Mouse (Mus musculus) large intestine, adult 2 months (tissue): ENCODE results near the gene Tm4sf19. TPM values are rescaled to one million over a fixed set of nuclear protein-coding genes. Genes with fewer than 3 reads are reported as not detected.

Experiments
- polyA plus RNA-seq: library from polyadenylated mRNA; depleted of rRNA; stranded (reverse); fragments of >200 nt; gene quantifications from 2 replicates; pipeline ENCODE4 v1.2.3, GENCODE M21; 2012; rRNA removed

The Tm4sf19 gene
- polyA plus RNA-seq, 1 experiment = 0.45 TPM

Other genes with a start within 250 kb of the Tm4sf19 start
- gene Nrros, start 234.9 kb upstream of the Tm4sf19 start, polyA plus RNA-seq = 9.0 and 10.8 TPM in 2 replicates
- not detected in 2 replicates for gene Bex6, start 220.7 kb upstream of the Tm4sf19 start, polyA plus RNA-seq
- 3.0 and 3.6 TPM in 2 replicates for gene Fbxo45, start 153.3 kb upstream of the Tm4sf19 start, polyA plus RNA-seq
- 3.7 and 3.9 TPM in 2 replicates for gene Wdr53, start 153.3 kb upstream of the Tm4sf19 start, polyA plus RNA-seq
- gene Smco1, start 129.0 kb upstream of the Tm4sf19 start, polyA plus RNA-seq = not detected in 2 replicates
- 4.5 and 7.6 TPM in 2 replicates for gene Rnf168, start 123.0 kb upstream of the Tm4sf19 start, polyA plus RNA-seq
- 2.1 and 10.0 TPM in 2 replicates for gene Ubxn7, start 68.2 kb upstream of the Tm4sf19 start, polyA plus RNA-seq
- gene Tctex1d2, start 19.2 kb downstream of the Tm4sf19 start, polyA plus RNA-seq = 2.4 and 3.2 TPM in 2 replicates
- gene Pcyt1a, start 30.4 kb downstream of the Tm4sf19 start, polyA plus RNA-seq = 24.5 and 73.7 TPM in 2 replicates
- 838 and 1,191 TPM in 2 replicates for gene Slc51a, start 87.4 kb downstream of the Tm4sf19 start, polyA plus RNA-seq
- 1.9 and 3.1 TPM in 2 replicates for gene Zdhhc19, start 95.8 kb downstream of the Tm4sf19 start, polyA plus RNA-seq
- gene Tfrc, start 208.4 kb downstream of the Tm4sf19 start, polyA plus RNA-seq = 21.1 and 22.8 TPM in 2 replicates
- gene Tnk2, start 243.4 kb downstream of the Tm4sf19 start, polyA plus RNA-seq = 38.2 and 53.6 TPM in 2 replicates